Mouse (Mus musculus): Measurements from ENCODE around the gene Tmem91.

- no peak for TF ChIP-seq POLR2A (IDR thresholded peaks at IDR 0.05; ENCODE audit: borderline replicate concordance, extremely low read depth, low read depth, low read length)
- no peak for TF ChIP-seq CTCF (IDR thresholded peaks at IDR 0.05; ENCODE audit: insufficient read depth, low read length)
These were observed 22.7 kb downstream of the Tmem91 start for GRCm38 (mm10) chr7:25652244-25652759.

All from lung, adult 2 months (tissue).